Mouse (Mus musculus): ENCODE data around the gene Cpxm1. TPM values are rescaled to one million over a fixed set of nuclear protein-coding genes. Genes with fewer than 3 reads are reported as not detected.

Cpxm1 gene
- total and polyA plus RNA-seq, 3 experiments = 6.5 to 10.7 TPM; not detected in 1

GRCm38 (mm10) chr2:130430484-130430883 is 33.1 kb upstream of the Cpxm1 start:
- H3K27me3 ChIP-seq (ENCODE audit: control insufficient read depth in 1 of 2, insufficient read depth in 2 of 2, low read length in 2 of 2) = no peaks in the 10 kb centered on the region
- H3K27ac ChIP-seq (ENCODE audit: control insufficient read depth, low read depth, low read length) = peak overlapping the region; percentile 18; the same call in 1 of the 2 replicates
- H3K9ac ChIP-seq (ENCODE audit: control insufficient read depth, low read depth, low read length, poor library complexity, severe bottlenecking) = no peak overlapping the region
- H3K79me2 ChIP-seq (ENCODE audit: control insufficient read depth, insufficient read depth, low read length, poor library complexity) = peaks cover 47% of the 10 kb centered on the region
- TF ChIP-seq TAL1 (IDR thresholded peaks at IDR 0.05; ENCODE audit: low read length) (no peak), ZNF384 (IDR thresholded peaks at IDR 0.05; ENCODE audit: low read depth, low read length) (peak; percentile 43; the same call in 1 of the 2 replicates), MAX (IDR thresholded peaks at IDR 0.05; ENCODE audit: low read length) (no peak), RCOR1 (IDR thresholded peaks at IDR 0.05; ENCODE audit: low read depth, low read length) (no peak), USF1 (IDR thresholded peaks at IDR 0.05; ENCODE audit: low read depth, low read length) (no peak), ETS1 (IDR thresholded peaks at IDR 0.05; ENCODE audit: low read depth, low read length) (peak; percentile 38; the same call in 1 of the 2 replicates), ZKSCAN1 (IDR thresholded peaks at IDR 0.05; ENCODE audit: low read depth, low read length) (no peak), HCFC1 (IDR thresholded peaks at IDR 0.05; ENCODE audit: low read depth, low read length) (no peak), CTCF (IDR thresholded peaks at IDR 0.05 in 2 of 3, conservative IDR thresholded peaks at IDR 0.05 in 1 of 3; ENCODE audit: control insufficient read depth in 1 of 3, insufficient read depth in 1 of 3, low read depth in 2 of 3, low read length in 3 of 3, poor library complexity in 1 of 3, severe bottlenecking in 1 of 3) (no peak; a peak in 1 of 6 replicates), SIN3A (IDR thresholded peaks at IDR 0.05; ENCODE audit: low read length) (peak; percentile 51; the same call in 1 of the 2 replicates), EP300 (IDR thresholded peaks at IDR 0.05; ENCODE audit: low read depth in 1 of 2, low read length in 2 of 2) (peak in 1 of 2 experiments; percentile 61; a peak in 2 of 4 replicates), GATA1 (IDR thresholded peaks at IDR 0.05; ENCODE audit: low read depth, low read length) (peak; percentile 47; the same call in 1 of the 2 replicates)
- no peak overlapping the region for H3K4me3 ChIP-seq (ENCODE audit: control insufficient read depth in 1 of 2, insufficient read depth in 1 of 2, low read depth in 2 of 2, low read length in 2 of 2)
- peaks cover 19 to 23% of the 10 kb centered on the region in 2 experiments for H3K4me1 ChIP-seq (ENCODE audit: control insufficient read depth in 1 of 2, insufficient read depth in 2 of 2, low read length in 2 of 2)
- H3K36me3 ChIP-seq (ENCODE audit: control insufficient read depth in 1 of 2, insufficient read depth in 2 of 2, low read length in 2 of 2) = peaks cover 5 to 32% of the 10 kb centered on the region in 2 experiments
- no peak for DNase-seq (ENCODE audit: low read depth, low spot score)
- no peaks in the 10 kb centered on the region for H3K9me3 ChIP-seq (replicated peaks; ENCODE audit: insufficient read depth, low read length)

GRCm38 (mm10) chr2:130429851-130430250 is 32.5 kb upstream of the Cpxm1 start:
- peaks cover 5 to 36% of the 10 kb centered on the region in 2 experiments for H3K36me3 ChIP-seq (ENCODE audit: control insufficient read depth in 1 of 2, insufficient read depth in 2 of 2, low read length in 2 of 2)
- peak overlapping the region; percentile 18; the same call in 1 of the 2 replicates for H3K27ac ChIP-seq (ENCODE audit: control insufficient read depth, low read depth, low read length)
- no peaks in the 10 kb centered on the region for H3K27me3 ChIP-seq (ENCODE audit: control insufficient read depth in 1 of 2, insufficient read depth in 2 of 2, low read length in 2 of 2)
- peaks cover 52% of the 10 kb centered on the region for H3K79me2 ChIP-seq (ENCODE audit: control insufficient read depth, insufficient read depth, low read length, poor library complexity)
- H3K9me3 ChIP-seq (replicated peaks; ENCODE audit: insufficient read depth, low read length) = no peaks in the 10 kb centered on the region
- no peak overlapping the region for H3K4me3 ChIP-seq (ENCODE audit: control insufficient read depth in 1 of 2, insufficient read depth in 1 of 2, low read depth in 2 of 2, low read length in 2 of 2)
- peaks cover 25 to 26% of the 10 kb centered on the region in 2 experiments for H3K4me1 ChIP-seq (ENCODE audit: control insufficient read depth in 1 of 2, insufficient read depth in 2 of 2, low read length in 2 of 2)
- TF ChIP-seq KAT2A (conservative IDR thresholded peaks at IDR 0.05; ENCODE audit: low read depth, low read length) = no peak
- no peak for TF ChIP-seq BHLHE40 (IDR thresholded peaks at IDR 0.05; ENCODE audit: borderline replicate concordance, low read depth, low read length)
- TF ChIP-seq POLR2AphosphoS2 (IDR thresholded peaks at IDR 0.05; ENCODE audit: low read length) = no peak
- TF ChIP-seq GATA1 (IDR thresholded peaks at IDR 0.05; ENCODE audit: low read depth, low read length) = no peak
- no peak for TF ChIP-seq NELFE (IDR thresholded peaks at IDR 0.05; ENCODE audit: low read depth, low read length)
- no peak for TF ChIP-seq SMC3 (IDR thresholded peaks at IDR 0.05; ENCODE audit: low read depth, low read length)
- no peak for TF ChIP-seq RAD21 (IDR thresholded peaks at IDR 0.05; ENCODE audit: low read depth, low read length)
- TF ChIP-seq USF1 (IDR thresholded peaks at IDR 0.05; ENCODE audit: low read depth, low read length) = no peak
- TF ChIP-seq ZKSCAN1 (IDR thresholded peaks at IDR 0.05; ENCODE audit: low read depth, low read length) = no peak
- no peak for TF ChIP-seq MXI1 (IDR thresholded peaks at IDR 0.05; ENCODE audit: low read depth, low read length)
- no peak for TF ChIP-seq POLR2A (IDR thresholded peaks at IDR 0.05; ENCODE audit: control insufficient read depth in 1 of 2, insufficient read depth in 1 of 2, low read depth in 1 of 2, low read length in 2 of 2, poor library complexity in 1 of 2)
- TF ChIP-seq ZMIZ1 (IDR thresholded peaks at IDR 0.05; ENCODE audit: low read depth, low read length) = no peak
- H3K9ac ChIP-seq (ENCODE audit: control insufficient read depth, low read depth, low read length, poor library complexity, severe bottlenecking) = no peak overlapping the region
- DNase-seq (ENCODE audit: low read depth, low spot score) = no peak

Data from MEL (cell line).